Mouse (Mus musculus) thymus, adult 2 months (tissue): Measurements from ENCODE around the gene Morf4l1.

Source experiments
- CTCF ChIP-seq: fragments of 200-500 bp; IDR thresholded peaks from 2 replicates; pipeline ENCODE4 v1.5.1; 2012; ENCODE audit warnings: mild to moderate bottlenecking, control low read depth, low read length, moderate library complexity, borderline replicate concordance; ENCODE audit not compliant: control insufficient read depth, poor library complexity, insufficient read depth; ENCODE audit errors: extremely low read depth
- POLR2A ChIP-seq: fragments of 200-500 bp; IDR thresholded peaks from 2 replicates; pipeline ENCODE4 v1.6.1; 2012; ENCODE audit warnings: mild to moderate bottlenecking, low read length, control low read depth, moderate library complexity; ENCODE audit not compliant: control insufficient read depth, poor library complexity, insufficient read depth; ENCODE audit errors: extremely low read depth

DNA sequence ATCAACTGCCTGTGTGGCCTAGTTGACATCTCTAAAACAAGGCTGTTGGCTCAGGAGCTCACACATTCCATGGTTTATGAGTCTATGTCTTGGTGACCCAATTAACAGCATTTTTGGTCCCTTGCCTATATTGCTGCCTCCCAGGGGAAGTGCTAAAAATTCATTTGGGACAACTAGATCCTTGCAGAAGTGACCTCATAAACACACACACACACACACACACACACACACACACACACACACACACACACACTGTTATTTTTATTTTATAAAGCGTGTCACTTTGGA lies 22.0 kb upstream of the Morf4l1 start:
- TF ChIP-seq CTCF (no peak), POLR2A (no peak)
